Mouse (Mus musculus) megakaryocyte-erythroid progenitor cell, adult 5-6 weeks (primary cell): ENCODE results near the gene Fam122a. TPM values are rescaled to one million over a fixed set of nuclear protein-coding genes. Genes with fewer than 3 reads are reported as not detected.

Experiments
- ATAC-seq: replicated peaks from 2 replicates; pipeline ENCODE4 v1.8.0; 2016; ENCODE audit warnings: mild to moderate bottlenecking, inconsistent platforms; ENCODE audit not compliant: severe bottlenecking, poor library complexity, low FRiP score, low TSS enrichment
- total RNA-seq, 2 experiments: library from RNA; stranded (forward) in 1 of 2; stranded (reverse) in 1 of 2; fragments of 200-1000, 215-1000 nt in 1 of 2; fragments of >200 nt in 1 of 2; fragmentation: Nextera tagmentation in 1 of 2; gene quantifications; 2 replicates each; pipeline ENCODE4 v1.2.3; 2014 to 2017

The Fam122a gene
- total RNA-seq, 2 experiments from 2014 or later: 7.7 to 38.7 TPM

DNA sequence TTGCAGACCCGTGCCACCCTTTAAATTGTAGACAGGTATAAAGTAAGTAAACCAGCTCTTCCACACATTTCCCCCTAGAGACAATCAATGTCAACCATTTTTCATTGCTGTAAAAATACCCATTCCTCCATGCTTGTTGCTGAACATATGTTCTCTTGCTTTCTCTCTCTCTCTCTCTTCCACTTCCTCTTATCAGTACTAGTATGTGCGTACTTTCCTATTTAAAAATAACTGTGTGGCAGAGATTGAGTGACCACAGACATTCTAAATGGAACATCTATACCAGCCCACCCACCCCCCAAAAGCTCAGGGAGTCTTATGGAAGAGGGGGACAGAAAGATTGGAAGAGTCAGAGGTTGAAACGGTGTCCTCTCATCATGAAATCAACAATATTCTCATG is 32.8 kb downstream of the Fam122a start:
- no peak for ATAC-seq

DNA sequence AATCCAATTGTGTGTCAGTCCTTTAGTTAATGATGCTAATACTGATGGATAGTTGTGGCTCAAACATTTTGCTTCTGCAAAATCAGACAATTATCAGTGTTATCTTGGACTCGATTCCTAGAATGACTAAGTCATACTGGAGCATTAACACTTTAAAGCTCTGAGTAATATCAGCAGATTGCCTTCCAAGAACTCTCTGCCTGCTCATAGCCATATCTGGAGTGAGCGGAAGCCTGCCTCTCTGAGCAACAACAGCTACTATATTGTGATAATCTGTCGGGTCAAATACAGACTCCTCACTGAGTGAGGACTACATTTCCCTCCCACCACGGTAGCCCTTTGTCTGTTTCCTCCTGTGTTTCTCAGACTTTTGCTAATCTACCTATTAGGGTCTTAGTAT is 37.4 kb downstream of the Fam122a start:
- ATAC-seq: 0 out of 2 replicates have a peak, but pooled peaks have one; percentile 34

DNA sequence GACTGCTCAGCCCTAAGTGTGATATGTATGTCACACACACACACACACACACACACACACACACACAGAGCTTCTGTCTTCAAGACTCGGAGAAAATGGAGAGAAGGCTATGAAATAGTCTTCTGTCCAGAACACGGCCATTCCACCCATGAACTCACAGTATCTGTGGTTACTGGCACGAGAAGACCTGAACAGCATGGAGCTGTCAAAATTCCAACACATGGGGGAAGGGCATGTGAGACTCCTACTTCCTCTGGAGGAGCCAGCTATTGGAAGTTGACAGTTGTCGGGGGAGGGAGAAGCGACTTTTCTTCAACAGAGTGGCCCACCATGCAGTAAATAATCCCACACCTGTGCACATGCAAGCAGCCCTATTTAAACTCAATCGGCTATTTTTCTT is 42.9 kb downstream of the Fam122a start:
- no peak for ATAC-seq

DNA sequence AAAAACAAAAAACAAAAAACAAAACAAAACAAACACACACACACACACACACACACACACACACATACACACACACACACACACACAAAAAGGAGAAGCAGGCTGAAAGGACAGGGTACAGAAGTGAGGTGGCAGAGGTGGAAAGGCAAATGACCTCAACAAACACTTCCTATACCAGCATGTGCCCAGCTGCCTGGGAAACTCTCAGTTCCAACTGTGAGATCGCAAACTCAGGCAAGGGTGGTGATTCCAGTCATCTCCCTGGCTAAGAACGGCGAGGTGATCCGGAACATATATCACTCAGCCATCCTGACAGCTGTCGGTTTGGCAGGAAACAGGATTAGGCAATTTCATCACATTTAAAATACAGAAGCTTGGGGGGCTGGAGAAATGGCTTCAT is 44.7 kb downstream of the Fam122a start:
- ATAC-seq: no peak

DNA sequence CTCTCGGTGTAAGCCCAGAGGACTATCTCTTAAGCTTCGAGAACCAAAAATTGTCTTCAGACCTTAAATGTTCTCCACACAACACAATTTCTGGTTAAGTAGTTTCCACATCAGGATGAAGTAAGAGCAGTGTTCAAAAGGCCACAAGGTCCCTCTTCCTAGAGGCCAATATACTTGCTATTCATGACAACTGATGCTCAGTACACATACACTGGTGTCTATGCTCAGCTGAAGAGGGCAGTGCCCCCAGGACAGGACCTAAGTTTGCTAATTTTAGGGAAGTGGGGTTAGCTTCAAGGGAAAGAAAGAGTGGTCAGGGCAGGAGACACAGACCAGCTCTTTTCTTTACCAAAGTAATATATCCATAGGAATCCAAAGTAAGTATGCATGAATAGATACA is 45.8 kb downstream of the Fam122a start:
- no peak for ATAC-seq

DNA sequence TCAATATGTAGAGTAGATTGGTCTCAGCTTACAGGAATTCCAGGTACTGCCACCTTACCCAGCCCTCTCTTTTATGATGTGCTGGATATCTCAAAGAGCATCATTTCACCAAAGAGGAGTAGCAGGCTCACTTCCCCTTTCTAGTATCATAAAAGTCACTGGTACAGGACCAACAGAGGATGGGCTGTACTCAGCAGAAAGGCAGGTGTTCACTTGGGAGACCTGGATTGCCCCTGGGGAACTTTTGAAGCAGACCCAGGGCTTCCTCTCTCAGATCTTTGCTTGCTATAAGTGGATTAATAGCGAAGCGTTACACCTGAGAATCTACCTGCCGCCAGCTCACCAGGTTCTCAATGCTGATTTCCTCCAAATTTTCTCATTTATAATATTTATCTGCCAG is 49.1 kb downstream of the Fam122a start:
- ATAC-seq: no peak

DNA sequence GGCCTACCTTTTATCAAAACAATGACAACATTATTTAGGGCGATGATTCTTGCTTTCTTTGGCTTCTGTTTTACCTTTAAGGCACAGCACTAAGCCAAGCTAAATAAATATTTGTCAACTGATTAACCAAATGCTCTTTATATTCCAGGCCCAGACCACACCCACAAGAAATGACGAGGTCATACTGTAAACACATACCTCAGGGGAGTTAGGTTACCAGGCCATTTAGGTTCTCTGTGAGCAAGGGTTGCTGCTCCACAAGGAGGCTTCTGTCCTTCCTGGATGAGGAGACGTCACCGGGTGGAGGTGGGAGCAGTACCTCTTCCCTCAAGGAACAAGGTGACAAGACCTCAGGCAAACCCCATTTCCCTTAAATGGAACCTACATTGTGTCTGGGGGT is 49.9 kb downstream of the Fam122a start:
- no peak for ATAC-seq

DNA sequence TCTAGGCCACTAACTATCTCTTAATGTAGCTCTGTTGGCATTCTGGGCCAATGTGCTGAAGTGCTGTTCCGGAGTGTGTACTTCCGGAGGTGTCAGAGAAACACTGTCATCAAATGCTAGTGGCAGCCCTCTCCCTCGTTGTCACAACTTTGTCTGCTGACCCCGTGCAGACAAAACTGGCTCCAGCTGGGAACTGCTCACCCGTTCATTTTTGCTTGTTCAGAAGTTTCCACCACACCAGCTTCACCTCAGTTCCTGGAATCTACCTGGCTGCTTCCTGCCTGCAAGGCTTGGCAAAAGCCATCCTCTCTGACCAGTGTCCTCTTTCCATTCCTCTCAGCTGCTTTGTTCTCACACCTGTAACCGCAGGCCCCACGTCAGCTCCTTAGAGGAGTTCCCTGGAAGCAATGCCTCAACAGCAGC is 50.4 kb downstream of the Fam122a start:
- ATAC-seq: no peak

Other genes starting within 250 kb of the Fam122a start
- gene Fxn, start 196.8 kb downstream of the Fam122a start, total RNA-seq (2014; fragmentation: Nextera tagmentation): 91.0 and 120 TPM in 2 replicates
- gene Fxn, start 196.8 kb downstream of the Fam122a start, total RNA-seq (2017): 32.5 and 40.5 TPM in 2 replicates
- gene Pip5k1b, start 78.5 kb upstream of the Fam122a start, total RNA-seq (2014; fragmentation: Nextera tagmentation): 20.8 and 25.4 TPM in 2 replicates
- 8.4 and 10.6 TPM in 2 replicates for gene Pip5k1b, start 78.5 kb upstream of the Fam122a start, total RNA-seq (2017)
- gene Tmem252, start 196.7 kb upstream of the Fam122a start, total RNA-seq (2014; fragmentation: Nextera tagmentation): not detected in 2 replicates
- not detected in 2 replicates for gene Tmem252, start 196.7 kb upstream of the Fam122a start, total RNA-seq (2017)